ENCODE assay signal across 8 mouse cellular contexts in the genomic region with DNA sequence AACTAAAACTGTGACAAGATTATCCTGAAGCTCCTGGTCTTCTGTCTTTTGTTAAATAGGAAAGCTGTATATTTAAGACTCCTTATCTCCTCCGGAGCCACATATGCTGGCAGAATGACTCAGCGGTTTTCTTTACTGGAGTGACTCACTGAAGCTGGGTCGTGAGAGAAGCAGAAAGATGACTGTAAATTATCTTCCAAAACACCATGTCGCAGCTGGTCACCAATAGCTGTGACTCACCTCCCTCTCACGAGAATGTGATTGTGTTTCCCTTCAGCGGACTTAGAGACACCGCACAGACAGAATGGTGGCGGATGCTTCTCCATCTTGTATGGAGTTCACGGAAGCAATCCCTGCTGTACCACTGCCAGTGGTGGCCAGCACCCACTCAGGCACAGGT. TPM values are rescaled to one million over a fixed set of nuclear protein-coding genes. Genes with fewer than 3 reads are reported as not detected.
A peak's percentile ranks its signal among the peaks of the same experiment; 100 is the strongest.
DNase-seq lines count a peak whose midpoint lies in the region; ATAC-seq and TF ChIP-seq lines count a peak whose summit lies in the region.

No protein-coding gene starts in this region.

- POLR2A ChIA-PET in Patski (lab: Charles Lee), result no interaction called here

- in situ Hi-C loops in Patski (cut with MboI; ENCODE audit: low pct_unique_long_range_greater_than_20kb), result loop anchor here (10.0 kb wide), 1 partner anchor 245 kb away; no protein-coding TSS in a partner anchor

- no peak for TF ChIP-seq POLR2A in kidney, adult 2 months (IDR thresholded peaks at IDR 0.05; ENCODE audit: low read depth, low read length)

- WGBS in kidney, adult 2 months, result 69% methylated on average over 9 of the region's 9 CpGs
- 87% methylated on average over 9 of the region's 9 CpGs for WGBS in forebrain, embryonic 12.5 days
- WGBS in kidney, embryonic 14.5 days, result 73% methylated on average over 9 of the region's 9 CpGs

- peak overlapping the region; percentile 61 for H3K27ac ChIP-seq in layer of hippocampus, adult 2 months
- H3K27ac ChIP-seq in kidney, adult 2 months (ENCODE audit: insufficient read depth, low read depth, low read length), result no peak overlapping the region
- no peak overlapping the region for H3K27ac ChIP-seq in forebrain, embryonic 12.5 days
- H3K27ac ChIP-seq in kidney, embryonic 14.5 days (ENCODE audit: low read depth, low read length), result no peak overlapping the region

- H3K4me3 ChIP-seq in layer of hippocampus, adult 2 months, result no peak overlapping the region
- H3K4me3 ChIP-seq in kidney, adult 2 months (ENCODE audit: insufficient read depth, low read depth, low read length), result no peak overlapping the region
- no peak overlapping the region for H3K4me3 ChIP-seq in forebrain, embryonic 12.5 days (replicated peaks)
- H3K4me3 ChIP-seq in kidney, embryonic 14.5 days (ENCODE audit: low read length), result no peak overlapping the region

- no peaks in the 10 kb centered on the region for H3K9me3 ChIP-seq in forebrain, embryonic 12.5 days
- no peaks in the 10 kb centered on the region for H3K9me3 ChIP-seq in kidney, embryonic 14.5 days (ENCODE audit: control insufficient read depth, low read length)

- H3K27me3 ChIP-seq in Patski, result no peaks in the 10 kb centered on the region
- no peaks in the 10 kb centered on the region for H3K27me3 ChIP-seq in kidney, adult 2 months (replicated peaks; ENCODE audit: control insufficient read depth, insufficient read depth, low read length)
- no peaks in the 10 kb centered on the region for H3K27me3 ChIP-seq in forebrain, embryonic 12.5 days
- no peaks in the 10 kb centered on the region for H3K27me3 ChIP-seq in kidney, embryonic 14.5 days (ENCODE audit: control insufficient read depth, insufficient read depth, low read length)

- no peak for TF ChIP-seq CTCF in layer of hippocampus, adult 2 months (conservative IDR thresholded peaks at IDR 0.05)
- TF ChIP-seq CTCF in Patski (IDR thresholded peaks at IDR 0.05), result no peak
- no peak for TF ChIP-seq CTCF in kidney, adult 2 months (conservative IDR thresholded peaks at IDR 0.05; ENCODE audit: insufficient read depth, insufficient read length, low read depth, low read length)

- H3K36me3 ChIP-seq in kidney, adult 2 months (ENCODE audit: control insufficient read depth, insufficient read depth, low read length), result no peaks in the 10 kb centered on the region
- H3K36me3 ChIP-seq in forebrain, embryonic 12.5 days (replicated peaks), result no peaks in the 10 kb centered on the region
- H3K36me3 ChIP-seq in kidney, embryonic 14.5 days (ENCODE audit: control insufficient read depth, insufficient read depth, low read length), result no peaks in the 10 kb centered on the region

- peak; percentile 71 for ATAC-seq in Patski
- ATAC-seq in megakaryocyte-erythroid progenitor cell, adult 5-6 weeks (replicated peaks; ENCODE audit: low FRiP score, low TSS enrichment, poor library complexity, severe bottlenecking), result peak; percentile 100
- ATAC-seq in forebrain, embryonic 12.5 days (ENCODE audit: low FRiP score), result no peak
- ATAC-seq in kidney, embryonic 14.5 days (ENCODE audit: low FRiP score, low TSS enrichment), result no peak

- CTCF ChIA-PET in Patski (lab: Charles Lee), result interaction anchor here (0.9 to 1.0 kb wide), 2 partner anchors 22 to 86 kb away, joined by 3 read pairs; no protein-coding TSS in a partner anchor

- no peaks in the 10 kb centered on the region for H3K4me1 ChIP-seq in kidney, adult 2 months (ENCODE audit: control insufficient read depth, insufficient read depth, low read length)
- H3K4me1 ChIP-seq in forebrain, embryonic 12.5 days, result no peaks in the 10 kb centered on the region
- H3K4me1 ChIP-seq in kidney, embryonic 14.5 days (ENCODE audit: control insufficient read depth, insufficient read depth, low read length), result no peaks in the 10 kb centered on the region

- DNase-seq in layer of hippocampus, adult 2 months (ENCODE audit: low spot score in 2 of 2), result peak; percentile 25 to 70
- no peak for DNase-seq in layer of hippocampus, postnatal 14 days (ENCODE audit: low spot score in 2 of 2)
- peak; percentile 59 for DNase-seq in Patski (ENCODE audit: low read depth, low spot score)
- peak; percentile 76 to 87 for DNase-seq in frontal cortex, adult 2 months (ENCODE audit: extremely low spot score in 1 of 2, low spot score in 1 of 2)
- DNase-seq in kidney, adult 2 months, result no peak

- H3K9ac ChIP-seq in forebrain, embryonic 12.5 days, result no peak overlapping the region
- H3K9ac ChIP-seq in kidney, embryonic 14.5 days (ENCODE audit: low read depth, low read length), result no peak overlapping the region

- H3K4me2 ChIP-seq in forebrain, embryonic 12.5 days, result no peak overlapping the region
- no peak overlapping the region for H3K4me2 ChIP-seq in kidney, embryonic 14.5 days (replicated peaks; ENCODE audit: low read depth, low read length)

RNA-seq across cellular contexts. Expression of gene Hpf1, which starts 30.6 kb away (rescaled TPM):
- 10 to 100 TPM; 51.8 to 52.4 TPM for total RNA-seq in layer of hippocampus, adult 2 months (2021)
- total RNA-seq in layer of hippocampus, postnatal 14 days (2021), result 10 to 100 TPM; 41.8 to 44.0 TPM
- 48.9 TPM for polyA plus RNA-seq in Patski (2021)
- 58.2 and 64.8 TPM in 2 replicates for polyA plus RNA-seq in frontal cortex, adult 2 months (2012; rRNA removed)
- 110 and 132 TPM in 2 replicates for total RNA-seq in megakaryocyte-erythroid progenitor cell, adult 5-6 weeks (2014; fragmentation: Nextera tagmentation)
- total RNA-seq in megakaryocyte-erythroid progenitor cell, adult 5-6 weeks (2017), result 136 and 143 TPM in 2 replicates
- polyA plus RNA-seq in kidney, adult 2 months (2012; rRNA removed), result 3.9 and 6.5 TPM in 2 replicates
- polyA plus RNA-seq in forebrain, embryonic 12.5 days (2016; fragmentation: Nextera tagmentation; extraction: Ambion mirVana), result 137 and 141 TPM in 2 replicates
- polyA plus RNA-seq in kidney, embryonic 14.5 days (2014; fragmentation: Nextera tagmentation; extraction: Ambion mirVana), result 102 and 126 TPM in 2 replicates

Comparison
In these comparisons a context has a peak if more than half of its experiments do, and no peak if none do; other contexts are left out.
1. DNase-seq: peak in layer of hippocampus, adult 2 months (2 of 2), Patski (single experiment) and frontal cortex, adult 2 months (2 of 2); none in layer of hippocampus, postnatal 14 days (0 of 2) and kidney, adult 2 months (single experiment).
2. ATAC-seq: peak in Patski (single experiment) and megakaryocyte-erythroid progenitor cell, adult 5-6 weeks (single experiment); none in forebrain, embryonic 12.5 days (single experiment) and kidney, embryonic 14.5 days (single experiment).